Mouse (Mus musculus) kidney, postnatal 0 days (tissue): ENCODE data around the gene Tead4. TPM values are rescaled to one million over a fixed set of nuclear protein-coding genes. Genes with fewer than 3 reads are reported as not detected.

ENCODE experiments used
- ATAC-seq: fragments of 200-750 bp; cut with Nextera tagmentation; replicated peaks from 2 replicates; pipeline ENCODE4 v1.8.0; 2017; ENCODE audit warnings: low read depth, moderate number of reproducible peaks, moderate TSS enrichment, moderate library complexity; ENCODE audit not compliant: low FRiP score
- DNase-seq: peaks from one replicate; pipeline ENCODE4 v3.0.0-alpha.2; 2016; ENCODE audit warnings: low spot score
- H3K27ac ChIP-seq: fragments of 300-500 bp; sonication (generic); 2 replicates; pipeline ENCODE4 v1.5.1; 2014; ENCODE audit warnings: mild to moderate bottlenecking
- H3K27me3 ChIP-seq: fragments of 300-500 bp; sonication (generic); 2 replicates; pipeline ENCODE4 v1.6.1; 2014; ENCODE audit warnings: low read length, mixed read lengths; ENCODE audit not compliant: insufficient read depth
- H3K36me3 ChIP-seq: fragments of 300-500 bp; sonication (generic); 2 replicates; pipeline ENCODE4 v1.6.1; 2014; ENCODE audit warnings: low read length, mixed read lengths; ENCODE audit not compliant: insufficient read depth
- H3K4me1 ChIP-seq: fragments of 300-500 bp; sonication (generic); replicated peaks from 2 replicates; pipeline ENCODE4 v1.6.1; 2014; ENCODE audit warnings: antibody characterized with exemption, low read length, mixed read lengths; ENCODE audit not compliant: insufficient read depth
- H3K4me2 ChIP-seq: fragments of 300-500 bp; sonication (generic); 2 replicates; pipeline ENCODE4 v1.6.1; 2014; ENCODE audit warnings: mild to moderate bottlenecking, low read length, moderate library complexity, mixed read lengths
- H3K4me3 ChIP-seq: fragments of 300-500 bp; sonication (generic); replicated peaks from 2 replicates; pipeline ENCODE4 v1.5.1; 2014; ENCODE audit warnings: low read depth, low read length
- H3K9ac ChIP-seq: fragments of 300-500 bp; sonication (generic); 2 replicates; pipeline ENCODE4 v1.6.1; 2014; ENCODE audit warnings: low read depth, low read length
- H3K9me3 ChIP-seq: fragments of 300-500 bp; sonication (generic); replicated peaks from 2 replicates; pipeline ENCODE4 v1.6.1; 2016; ENCODE audit warnings: low read length, inconsistent platforms, mixed read lengths
- CTCF ChIP-seq: IDR thresholded peaks from 2 replicates; pipeline ENCODE4 v1.5.1; 2016; ENCODE audit warnings: antibody characterized with exemption, low read depth, mild to moderate bottlenecking, moderate library complexity
- WGBS: fragments of 180-500 bp; shearing (Covaris S2); extraction: QIAGEN DNeasy Blood & Tissue Kit; methylation state at CpG from one replicate; pipeline ENCODE4 v1.1.7; 2014; 5-methylcytosine and 5-hydroxymethylcytosine counted together
- polyA plus RNA-seq: library from polyadenylated mRNA; unstranded; fragments of >200 nt; fragmentation: Nextera tagmentation; extraction: Ambion mirVana; gene quantifications from 2 replicates; pipeline ENCODE4 v1.2.1, GENCODE M21; 2015

The Tead4 gene
- polyA plus RNA-seq, 1 experiment from 2014 or later: 2.3 TPM

GRCm38 (mm10) chr6:128232216-128232615 is 68.4 kb downstream of the Tead4 start:
- no peaks in the 10 kb centered on the region for H3K4me1 ChIP-seq
- no peak overlapping the region for H3K27ac ChIP-seq
- no peaks in the 10 kb centered on the region for H3K9me3 ChIP-seq
- TF ChIP-seq CTCF: no peak
- ATAC-seq (no peak), DNase-seq (no peak)
- H3K4me3 ChIP-seq: no peak overlapping the region
- H3K27me3 ChIP-seq: no peaks in the 10 kb centered on the region
- no peaks in the 10 kb centered on the region for H3K36me3 ChIP-seq
- no peak overlapping the region for H3K4me2 ChIP-seq
- WGBS: 75% methylated on average over 7 of the region's 7 CpGs
- no peak overlapping the region for H3K9ac ChIP-seq

- H3K36me3 ChIP-seq: no peaks in the 10 kb centered on the region
- no peak overlapping the region for H3K4me3 ChIP-seq
- H3K4me2 ChIP-seq: no peak overlapping the region
- no peaks in the 10 kb centered on the region for H3K4me1 ChIP-seq
- H3K9me3 ChIP-seq: no peaks in the 10 kb centered on the region
- TF ChIP-seq CTCF: no peak
- no peak for DNase-seq
- 79% methylated on average over 3 of the region's 3 CpGs for WGBS
- H3K27me3 ChIP-seq: no peaks in the 10 kb centered on the region
- ATAC-seq: no peak
- no peak overlapping the region for H3K9ac ChIP-seq
- no peak overlapping the region for H3K27ac ChIP-seq
These were observed 68.9 kb downstream of the Tead4 start for GRCm38 (mm10) chr6:128231741-128232140.

- H3K4me2 ChIP-seq: peak overlapping the region; percentile 28; the same call in 1 of the 2 replicates
- WGBS: 23% methylated on average over 8 of the region's 8 CpGs
- peak; percentile 67 for TF ChIP-seq CTCF
These were observed 73.1 kb downstream of the Tead4 start for GRCm38 (mm10) chr6:128227438-128228017.

GRCm38 (mm10) chr6:128226941-128227340 is 73.7 kb downstream of the Tead4 start:
- Histone ChIP-seq H3K9me3 (no peaks in the 10 kb centered on the region), H3K9ac (no peak overlapping the region), H3K27me3 (no peaks in the 10 kb centered on the region), H3K4me3 (no peak overlapping the region), H3K27ac (no peak overlapping the region), H3K36me3 (no peaks in the 10 kb centered on the region), H3K4me1 (no peaks in the 10 kb centered on the region), H3K4me2 (no peak overlapping the region)
- ATAC-seq (no peak), DNase-seq (no peak)
- TF ChIP-seq CTCF: no peak
- WGBS: 83% methylated on average over 3 of the region's 3 CpGs

More at GRCm38 (mm10) chr6:128227438-128228017, 73.1 kb downstream of the Tead4 start:
- ATAC-seq: peak; percentile 59; the same call in 1 of the 2 replicates
- Histone ChIP-seq H3K4me3 (no peak overlapping the region), H3K9me3 (no peaks in the 10 kb centered on the region), H3K4me1 (no peaks in the 10 kb centered on the region), H3K27me3 (no peaks in the 10 kb centered on the region), H3K27ac (no peak overlapping the region), H3K36me3 (no peaks in the 10 kb centered on the region), H3K9ac (no peak overlapping the region)
- DNase-seq: peak; percentile 66

GRCm38 (mm10) chr6:128225846-128226176 is 74.8 kb downstream of the Tead4 start:
- H3K9ac ChIP-seq: no peak overlapping the region
- 89% methylated on average over 1 of the region's 1 CpGs for WGBS
- no peaks in the 10 kb centered on the region for H3K36me3 ChIP-seq
- ATAC-seq (no peak), DNase-seq (no peak)
- H3K4me1 ChIP-seq: no peaks in the 10 kb centered on the region
- no peaks in the 10 kb centered on the region for H3K27me3 ChIP-seq
- no peak for TF ChIP-seq CTCF
- H3K4me2 ChIP-seq: no peak overlapping the region
- no peak overlapping the region for H3K27ac ChIP-seq
- H3K4me3 ChIP-seq: no peak overlapping the region
- no peaks in the 10 kb centered on the region for H3K9me3 ChIP-seq

GRCm38 (mm10) chr6:128225009-128225845 is 75.4 kb downstream of the Tead4 start:
- no peaks in the 10 kb centered on the region for H3K36me3 ChIP-seq
- DNase-seq (no peak), ATAC-seq (no peak; the same call in 1 of the 2 replicates)
- no peak for TF ChIP-seq CTCF
- no peak overlapping the region for H3K4me3 ChIP-seq
- no peak overlapping the region for H3K27ac ChIP-seq
- no peak overlapping the region for H3K9ac ChIP-seq
- H3K9me3 ChIP-seq: no peaks in the 10 kb centered on the region
- H3K4me2 ChIP-seq: no peak overlapping the region
- no peaks in the 10 kb centered on the region for H3K27me3 ChIP-seq
- WGBS: 55% methylated on average over 4 of the region's 4 CpGs
- H3K4me1 ChIP-seq: no peaks in the 10 kb centered on the region
